Mouse (Mus musculus): ENCODE measurements at regions not wholly inside any gene's neighbourhood (a gene's known extent, or its start where the extent isn't known, plus 50 kb on each side); places are given as distances from the start of the nearest gene placed in this dataset.

- Histone ChIP-seq H3K4me3 (no peak overlapping the region), H3K9me3 (peaks cover 3% of the 10 kb centered on the region; the same call in 1 of the 2 replicates), H3K27me3 (no peaks in the 10 kb centered on the region), H3K4me2 (no peak overlapping the region), H3K4me1 (replicated peaks) (no peaks in the 10 kb centered on the region), H3K27ac (no peak overlapping the region), H3K9ac (no peak overlapping the region), H3K36me3 (no peaks in the 10 kb centered on the region)
- ATAC-seq (ENCODE audit: low FRiP score) = no peak
- 73% methylated on average over 6 of the region's 6 CpGs for WGBS
Measured at GRCm38 (mm10) chr6:51289067-51289725, 143.3 kb upstream of the Nfe2l3 start.

- no peaks in the 10 kb centered on the region for H3K4me1 ChIP-seq (replicated peaks)
- H3K4me3 ChIP-seq = no peak overlapping the region
- ATAC-seq (ENCODE audit: low FRiP score) = no peak
- 81% methylated on average over 11 of the region's 11 CpGs for whole genome bisulfite sequencing
- no peak overlapping the region for H3K9ac ChIP-seq
- no peaks in the 10 kb centered on the region for H3K27me3 ChIP-seq
- H3K9me3 ChIP-seq = no peaks in the 10 kb centered on the region
- H3K27ac ChIP-seq = no peak overlapping the region
- H3K36me3 ChIP-seq = no peaks in the 10 kb centered on the region
- H3K4me2 ChIP-seq = no peak overlapping the region
Measured at GRCm38 (mm10) chr6:51300694-51301417, 131.6 kb upstream of the Nfe2l3 start.

GRCm38 (mm10) chr6:51301831-51302230, 130.6 kb upstream of the Nfe2l3 start:
- 98% methylated on average over 4 of the region's 4 CpGs for WGBS
- Histone ChIP-seq H3K4me2 (no peak overlapping the region), H3K36me3 (no peaks in the 10 kb centered on the region), H3K27me3 (no peaks in the 10 kb centered on the region), H3K4me3 (no peak overlapping the region), H3K4me1 (replicated peaks) (no peaks in the 10 kb centered on the region), H3K27ac (no peak overlapping the region), H3K9ac (no peak overlapping the region), H3K9me3 (no peaks in the 10 kb centered on the region)
- no peak for ATAC-seq (ENCODE audit: low FRiP score)

GRCm38 (mm10) chr6:51302240-51302639, 130.2 kb upstream of the Nfe2l3 start:
- 95% methylated on average over 7 of the region's 7 CpGs for WGBS
- ATAC-seq (ENCODE audit: low FRiP score) = no peak
- Histone ChIP-seq H3K27me3 (no peaks in the 10 kb centered on the region), H3K9ac (no peak overlapping the region), H3K4me2 (no peak overlapping the region), H3K36me3 (no peaks in the 10 kb centered on the region), H3K4me3 (no peak overlapping the region), H3K27ac (no peak overlapping the region), H3K4me1 (replicated peaks) (no peaks in the 10 kb centered on the region), H3K9me3 (no peaks in the 10 kb centered on the region)

- H3K4me1 ChIP-seq (replicated peaks) = peaks cover 14% of the 10 kb centered on the region
- H3K4me3 ChIP-seq = no peak overlapping the region
- H3K36me3 ChIP-seq = no peaks in the 10 kb centered on the region
- no peaks in the 10 kb centered on the region for H3K27me3 ChIP-seq
- H3K27ac ChIP-seq = no peak overlapping the region
- no peak overlapping the region for H3K4me2 ChIP-seq
- ATAC-seq (ENCODE audit: low FRiP score) = no peak
- no peaks in the 10 kb centered on the region for H3K9me3 ChIP-seq
- 62% methylated on average over 2 of the region's 2 CpGs for WGBS
- no peak overlapping the region for H3K9ac ChIP-seq
Measured at GRCm38 (mm10) chr6:51318341-51318740, 114.1 kb upstream of the Nfe2l3 start.

GRCm38 (mm10) chr6:51320019-51320418, 112.5 kb upstream of the Nfe2l3 start:
- no peak overlapping the region for H3K4me2 ChIP-seq
- peaks cover 20% of the 10 kb centered on the region for H3K4me1 ChIP-seq (replicated peaks)
- 86% methylated on average over 1 of the region's 1 CpGs for WGBS
- no peaks in the 10 kb centered on the region for H3K9me3 ChIP-seq
- ATAC-seq (ENCODE audit: low FRiP score) = no peak
- H3K27ac ChIP-seq = no peak overlapping the region
- no peaks in the 10 kb centered on the region for H3K27me3 ChIP-seq
- H3K36me3 ChIP-seq = no peaks in the 10 kb centered on the region
- H3K4me3 ChIP-seq = no peak overlapping the region
- no peak overlapping the region for H3K9ac ChIP-seq

GRCm38 (mm10) chr6:51320676-51321419, 111.6 kb upstream of the Nfe2l3 start:
- Histone ChIP-seq H3K36me3 (no peaks in the 10 kb centered on the region), H3K9ac (no peak overlapping the region), H3K4me1 (replicated peaks) (peaks cover 23% of the 10 kb centered on the region), H3K27me3 (no peaks in the 10 kb centered on the region), H3K4me2 (no peak overlapping the region), H3K9me3 (no peaks in the 10 kb centered on the region), H3K27ac (peak overlapping the region; percentile 44), H3K4me3 (no peak overlapping the region)
- no peak for ATAC-seq (ENCODE audit: low FRiP score)
- 53% methylated on average over 8 of the region's 8 CpGs for WGBS

GRCm38 (mm10) chr6:51326103-51326829, 106.2 kb upstream of the Nfe2l3 start:
- H3K9ac ChIP-seq = no peak overlapping the region
- H3K27ac ChIP-seq = no peak overlapping the region
- ATAC-seq (ENCODE audit: low FRiP score) = no peak
- H3K4me1 ChIP-seq (replicated peaks) = peaks cover 10% of the 10 kb centered on the region; the same call in 1 of the 2 replicates
- no peaks in the 10 kb centered on the region for H3K9me3 ChIP-seq
- H3K36me3 ChIP-seq = no peaks in the 10 kb centered on the region
- 93% methylated on average over 2 of the region's 2 CpGs for WGBS
- no peaks in the 10 kb centered on the region for H3K27me3 ChIP-seq
- H3K4me3 ChIP-seq = no peak overlapping the region
- no peak overlapping the region for H3K4me2 ChIP-seq

GRCm38 (mm10) chr6:51329070-51329995, 103.1 kb upstream of the Nfe2l3 start:
- no peak overlapping the region for H3K4me3 ChIP-seq
- ATAC-seq (ENCODE audit: low FRiP score) = no peak
- 87% methylated on average over 13 of the region's 13 CpGs for WGBS
- H3K9ac ChIP-seq = no peak overlapping the region
- no peaks in the 10 kb centered on the region for H3K9me3 ChIP-seq
- H3K27ac ChIP-seq = no peak overlapping the region
- H3K4me1 ChIP-seq (replicated peaks) = peaks cover 23% of the 10 kb centered on the region
- H3K36me3 ChIP-seq = no peaks in the 10 kb centered on the region
- no peaks in the 10 kb centered on the region for H3K27me3 ChIP-seq
- H3K4me2 ChIP-seq = no peak overlapping the region

- H3K27me3 ChIP-seq = no peaks in the 10 kb centered on the region
- H3K4me3 ChIP-seq = no peak overlapping the region
- WGBS = 73% methylated on average over 5 of the region's 5 CpGs
- no peaks in the 10 kb centered on the region for H3K9me3 ChIP-seq
- no peak overlapping the region for H3K4me2 ChIP-seq
- H3K36me3 ChIP-seq = no peaks in the 10 kb centered on the region
- no peak for ATAC-seq (ENCODE audit: low FRiP score)
- peaks cover 23% of the 10 kb centered on the region for H3K4me1 ChIP-seq (replicated peaks)
- no peak overlapping the region for H3K9ac ChIP-seq
- H3K27ac ChIP-seq = no peak overlapping the region
Measured at GRCm38 (mm10) chr6:51330069-51330706, 102.3 kb upstream of the Nfe2l3 start.

- H3K9me3 ChIP-seq = no peaks in the 10 kb centered on the region
- no peak overlapping the region for H3K4me3 ChIP-seq
- no peaks in the 10 kb centered on the region for H3K36me3 ChIP-seq
- H3K9ac ChIP-seq = no peak overlapping the region
- H3K4me2 ChIP-seq = no peak overlapping the region
- no peak for ATAC-seq (ENCODE audit: low FRiP score)
- whole genome bisulfite sequencing = 47% methylated on average over 11 of the region's 11 CpGs
- H3K4me1 ChIP-seq (replicated peaks) = peaks cover 21% of the 10 kb centered on the region
- peak overlapping the region; percentile 55 for H3K27ac ChIP-seq
- H3K27me3 ChIP-seq = no peaks in the 10 kb centered on the region
Measured at GRCm38 (mm10) chr6:51332841-51333240, 99.6 kb upstream of the Nfe2l3 start.

All from hindbrain, embryonic 13.5 days (tissue).